Mouse (Mus musculus) gastrocnemius, adult 18-20 months (tissue): ENCODE data around the gene Uggt1. TPM values are rescaled to one million over a fixed set of nuclear protein-coding genes. Genes with fewer than 3 reads are reported as not detected.

Source experiments
- DNase-seq: peaks from one replicate; pipeline ENCODE4 v3.0.0; 2021; ENCODE audit warnings: low spot score
- total RNA-seq, 2 experiments: library from RNA; stranded (reverse); gene quantifications; 2 replicates each; pipeline ENCODE4 v1.2.3; 2021

Gene Uggt1
- total RNA-seq, 2 experiments from 2014 or later, result 28.1 to 29.3 TPM

DNA sequence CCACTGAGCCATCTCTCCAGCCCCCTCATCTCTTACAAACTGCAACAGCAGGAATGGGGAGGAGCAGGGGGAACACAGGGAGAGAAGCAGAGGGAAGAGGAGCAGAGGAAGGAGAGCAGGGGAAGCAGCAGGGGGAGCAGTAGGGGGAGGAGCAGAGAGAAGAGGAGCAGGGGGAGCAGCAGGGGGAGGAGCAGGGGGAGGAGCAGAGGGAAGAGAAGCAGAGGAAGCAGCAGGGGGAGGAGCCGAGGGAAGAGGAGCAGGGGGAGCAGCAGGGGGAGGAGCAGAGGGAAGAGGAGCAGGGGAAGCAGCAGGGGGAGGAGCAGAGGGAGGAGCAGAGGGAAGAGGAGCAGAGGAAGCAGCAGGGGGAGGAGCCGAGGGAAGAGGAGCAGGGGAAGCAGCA lies 14.1 kb upstream of the Uggt1 start:
- DNase-seq, result no peak

DNA sequence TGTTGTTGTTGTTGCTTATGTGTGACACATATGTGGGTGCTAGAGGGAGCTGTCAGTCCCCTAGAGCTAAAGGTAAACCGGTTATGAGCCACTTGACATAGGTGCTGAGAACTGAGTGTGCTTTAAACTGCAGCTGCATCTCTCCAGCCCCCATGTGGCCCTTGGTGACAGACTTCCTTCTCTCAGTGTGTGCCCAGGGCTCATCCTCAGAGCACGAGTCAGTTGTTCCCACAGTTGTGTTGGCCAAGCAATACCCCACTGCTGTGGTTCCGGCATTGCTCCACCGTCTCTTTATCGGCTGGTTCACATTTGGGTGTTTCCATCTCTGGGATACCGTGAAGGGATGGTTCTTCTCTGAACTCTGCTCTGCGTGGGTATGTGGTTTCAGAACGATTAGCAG lies 12.8 kb upstream of the Uggt1 start:
- no peak for DNase-seq

DNA sequence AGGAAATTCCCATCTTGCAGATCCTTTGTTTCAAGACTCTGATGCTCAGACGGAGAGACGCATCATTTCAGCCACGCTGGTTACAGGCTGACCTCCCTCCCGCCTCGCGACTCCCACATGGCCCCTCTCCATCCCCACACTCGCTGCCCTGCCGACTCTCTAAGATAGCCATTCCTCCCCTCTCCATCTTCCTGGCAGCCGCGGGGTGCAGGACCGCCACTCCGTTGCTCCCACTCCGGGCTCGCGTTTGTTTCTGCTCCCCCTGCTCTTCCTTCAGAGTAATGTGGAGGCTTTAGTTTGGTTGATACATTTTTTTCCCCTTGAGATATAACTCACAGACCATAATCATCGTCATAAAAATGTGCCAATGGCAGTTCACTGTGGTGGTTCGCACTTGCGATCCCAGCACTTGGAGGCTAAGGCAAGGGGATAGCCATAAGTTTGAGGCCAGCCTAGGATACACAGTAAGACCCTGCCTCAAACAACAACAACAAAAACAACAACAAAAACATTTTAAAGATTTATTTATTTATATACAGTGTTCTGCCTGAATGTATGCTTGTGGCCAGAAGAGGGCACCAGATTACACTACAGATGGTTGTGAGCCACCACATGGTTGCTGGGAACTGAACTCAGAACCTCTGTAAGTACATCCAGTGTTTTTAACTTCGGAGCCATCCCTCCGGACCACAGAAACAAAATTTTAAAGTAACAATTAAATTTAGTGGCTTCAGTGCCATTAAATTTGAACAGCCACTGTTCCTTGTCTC lies 11.5 kb upstream of the Uggt1 start:
- DNase-seq, result no peak

DNA sequence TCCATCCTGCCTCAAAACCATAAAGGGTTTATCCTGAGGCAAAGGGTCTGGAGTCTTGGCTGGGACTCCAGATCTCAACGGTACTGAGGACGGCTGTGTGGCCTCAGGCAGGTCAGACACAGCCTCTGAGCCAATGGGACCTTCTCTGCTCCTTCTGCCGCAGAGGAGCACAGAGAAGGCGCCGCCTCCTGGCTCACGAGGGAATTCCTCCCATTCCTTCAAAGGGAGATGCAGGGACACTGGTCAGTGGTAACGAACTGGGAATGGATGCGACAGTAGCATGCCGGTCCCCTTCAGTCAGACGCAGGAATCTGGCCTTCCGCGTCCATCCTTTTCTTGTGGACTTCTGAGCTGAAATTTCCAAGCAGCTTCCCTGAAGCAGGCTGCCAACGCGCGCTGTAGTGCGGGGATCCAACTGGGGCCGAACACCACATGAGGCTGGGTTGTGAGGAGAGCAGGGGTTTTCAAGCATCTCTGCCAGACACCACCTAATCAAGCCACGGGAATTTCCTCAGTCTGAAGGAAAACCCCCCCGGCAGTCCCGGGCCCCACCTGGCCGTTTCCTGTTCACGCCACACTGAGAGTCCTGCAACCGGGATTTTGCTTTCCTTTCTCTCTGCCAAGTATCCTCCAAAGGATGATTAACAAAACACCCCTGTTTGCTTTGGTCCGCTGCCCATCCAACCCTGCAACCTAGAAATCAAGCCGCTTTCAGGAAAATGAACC lies 10.3 kb upstream of the Uggt1 start:
- DNase-seq, result no peak

DNA sequence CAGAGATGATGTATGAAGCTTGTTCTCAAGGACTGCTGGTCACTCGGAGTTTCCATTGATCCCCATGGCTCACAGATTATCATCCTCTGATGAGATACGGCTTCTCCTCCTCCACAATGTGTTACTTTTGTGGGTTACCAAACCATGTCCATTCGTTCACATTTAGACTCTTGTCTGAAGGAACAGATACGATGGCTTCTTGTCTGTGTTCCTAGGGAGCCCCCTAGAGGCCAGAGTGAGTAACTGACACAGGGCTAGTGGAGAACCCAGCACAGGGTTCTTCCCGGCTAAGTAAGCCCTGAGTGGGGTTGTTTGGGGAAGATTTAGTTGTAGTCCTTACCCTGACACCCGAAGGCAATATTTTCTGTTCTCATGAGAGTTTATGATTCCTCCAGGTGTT lies 8.3 kb upstream of the Uggt1 start:
- peak; percentile 79 for DNase-seq

DNA sequence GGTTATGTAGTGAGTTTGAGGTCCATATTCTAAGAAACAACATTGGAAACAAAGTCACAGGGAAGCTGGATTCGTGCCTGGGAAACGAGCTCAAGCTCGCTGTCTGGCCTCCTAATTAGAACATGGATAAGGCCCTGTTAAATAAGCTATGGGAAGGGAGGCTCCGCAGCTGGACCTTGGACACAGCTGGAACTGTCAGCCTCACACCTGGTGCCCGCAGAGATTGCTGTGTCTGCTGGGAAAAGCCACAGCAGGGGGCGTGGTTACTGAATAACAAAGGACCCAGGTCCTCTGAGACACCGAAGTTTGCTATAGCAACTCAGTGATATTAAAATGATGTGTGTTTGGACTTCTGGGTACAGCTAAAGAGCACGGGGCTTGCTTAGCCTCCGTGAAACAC lies 6.9 kb upstream of the Uggt1 start:
- no peak for DNase-seq

DNA sequence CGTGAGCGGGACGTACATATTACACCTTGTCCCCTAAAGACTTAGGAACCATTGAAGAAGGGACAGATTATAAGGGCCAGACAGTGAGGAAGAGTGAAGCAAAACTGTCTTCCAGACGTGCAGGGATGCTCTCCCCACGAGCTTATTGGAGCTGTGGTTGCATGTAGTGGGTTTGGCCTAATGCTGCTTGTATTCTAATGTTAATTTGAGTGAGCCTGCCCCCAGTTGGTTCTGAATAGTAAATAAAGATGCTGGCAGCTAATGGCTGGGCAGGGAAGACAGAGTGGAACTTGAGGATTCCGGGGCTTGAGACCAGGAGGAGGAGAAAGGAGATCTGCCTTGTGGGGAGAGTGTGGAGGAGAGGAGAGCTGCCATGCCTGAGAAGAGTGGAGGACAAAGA lies 2.2 kb upstream of the Uggt1 start:
- DNase-seq, result no peak

DNA sequence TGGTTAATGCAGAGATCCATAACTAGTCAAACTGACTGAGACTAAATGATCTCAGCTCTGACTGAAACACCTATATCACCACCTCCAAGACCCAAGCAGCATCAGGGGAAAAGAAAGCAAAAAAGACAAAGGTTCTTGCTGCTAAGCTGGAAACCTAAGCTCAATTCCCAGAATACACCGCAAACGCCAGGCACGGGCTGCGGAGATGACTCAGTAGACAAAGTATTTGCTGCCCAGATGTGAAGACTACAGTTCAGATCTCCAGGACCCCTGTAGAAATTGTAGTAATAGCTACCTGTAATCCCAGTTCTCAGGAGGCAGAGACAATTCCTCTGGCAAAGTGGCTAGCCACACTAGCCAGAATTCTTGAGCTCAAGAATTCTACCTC lies 302 bp upstream of the Uggt1 start:
- DNase-seq, result no peak

DNA sequence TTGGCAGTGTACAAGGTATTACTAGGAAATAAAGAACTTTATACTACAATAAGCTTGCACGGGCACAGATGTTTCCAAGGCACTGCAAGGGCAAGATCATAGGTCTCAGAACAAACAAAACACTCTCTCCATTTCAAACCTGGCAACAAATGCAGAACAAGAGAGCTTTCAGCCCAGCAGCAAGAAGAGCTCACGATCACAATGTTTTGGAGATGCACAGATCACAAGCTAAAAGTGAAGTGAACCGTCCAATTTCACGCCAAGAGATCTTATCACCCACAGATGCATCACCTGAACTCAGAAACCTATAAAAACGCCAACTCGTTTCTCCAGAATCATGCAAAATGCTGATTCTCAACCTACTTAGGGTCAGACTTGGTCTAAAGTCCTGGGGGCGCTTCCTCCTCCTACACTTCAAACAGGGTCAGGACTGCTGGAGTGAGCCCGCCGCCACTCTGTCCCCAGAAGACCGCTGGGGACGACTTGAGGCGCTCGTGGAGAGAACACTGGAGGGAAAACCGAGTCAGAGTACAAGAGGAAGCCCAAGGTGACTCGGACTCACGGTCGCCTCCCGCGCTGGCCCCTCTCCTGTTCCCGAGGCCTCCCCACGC lies 968 bp downstream of the Uggt1 start:
- DNase-seq, result no peak

DNA sequence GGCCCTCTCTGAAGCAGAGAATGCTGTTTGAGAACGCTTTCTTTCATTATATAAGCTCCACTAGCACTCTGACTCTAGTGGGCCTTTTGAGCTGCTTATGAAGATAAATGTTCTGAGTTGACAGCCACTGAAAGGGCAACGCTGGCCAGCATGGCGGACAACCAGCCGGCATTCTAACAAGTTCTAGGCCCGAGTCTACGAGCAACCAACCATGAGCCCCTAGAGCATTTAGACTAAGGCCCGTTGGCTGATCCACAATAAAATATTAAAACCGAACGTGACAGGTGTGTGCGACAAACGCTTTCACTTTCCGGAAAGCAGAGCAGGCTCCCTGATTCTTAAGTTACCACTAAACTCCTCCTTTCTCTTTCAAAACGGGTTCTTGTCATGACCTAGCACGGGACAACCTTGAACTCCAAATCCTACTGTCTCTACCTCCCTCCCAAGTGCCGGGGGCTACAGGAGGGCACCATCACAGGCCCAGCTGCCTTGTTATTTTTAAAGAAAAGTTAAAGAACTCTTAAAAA lies 2.6 kb downstream of the Uggt1 start:
- DNase-seq, result no peak

DNA sequence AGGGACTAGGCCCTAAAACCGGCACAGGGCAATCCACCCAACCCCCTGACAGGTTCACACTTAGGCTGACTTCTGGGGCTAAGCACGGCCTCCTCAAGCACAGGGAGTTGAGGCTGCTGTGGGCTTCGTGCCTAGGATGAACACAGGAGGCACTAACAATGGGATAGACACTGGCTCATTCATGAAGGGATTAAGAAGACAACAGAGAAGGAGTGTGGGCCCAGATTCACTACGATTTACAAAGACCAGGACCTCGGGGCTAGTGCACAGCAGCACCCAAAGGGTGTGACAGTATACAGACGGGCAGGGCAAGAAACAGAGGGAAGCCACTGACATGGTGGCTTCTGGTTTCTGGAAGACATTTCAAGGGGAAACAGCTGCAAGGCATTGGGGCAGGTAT lies 4.3 kb downstream of the Uggt1 start:
- DNase-seq, result no peak

DNA sequence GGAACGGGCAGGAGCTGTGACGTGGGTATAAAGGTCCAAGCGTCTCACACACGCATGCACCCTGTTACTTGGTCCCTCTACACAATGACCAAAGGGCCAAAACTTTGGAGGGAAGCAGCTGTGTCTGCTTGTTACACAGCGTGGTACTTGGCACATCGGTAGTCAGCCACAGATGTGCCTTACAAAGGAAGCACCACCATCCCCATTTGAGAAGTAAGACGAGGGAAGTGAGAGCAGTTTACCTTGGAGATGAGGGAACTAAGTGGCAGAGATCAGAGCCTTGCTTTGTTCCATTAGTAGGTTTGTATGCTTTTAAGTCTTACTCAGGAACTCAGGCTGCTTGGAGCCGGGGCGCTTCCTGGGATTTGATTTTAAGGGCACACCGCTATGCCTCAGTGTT lies 5.1 kb downstream of the Uggt1 start:
- DNase-seq, result no peak

DNA sequence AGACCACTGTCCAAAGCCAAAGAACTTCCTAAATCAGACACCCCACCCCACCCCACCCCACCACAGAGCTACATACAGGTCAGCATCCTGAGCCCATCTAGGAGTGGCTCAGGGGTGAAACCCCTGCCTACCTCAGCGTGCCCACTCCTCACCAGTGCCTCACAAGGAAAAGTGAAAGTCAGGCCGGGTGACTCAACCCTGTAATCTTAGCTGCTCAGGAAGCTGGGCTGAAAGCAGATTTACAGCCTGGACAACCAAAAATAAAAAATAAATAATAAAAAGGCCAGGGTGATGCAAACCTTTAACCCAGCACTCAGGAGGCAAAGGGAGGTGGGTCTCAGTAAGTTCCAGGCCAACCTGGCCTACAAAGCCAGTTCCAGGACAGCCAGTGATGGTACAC lies 8.7 kb downstream of the Uggt1 start:
- no peak for DNase-seq

DNA sequence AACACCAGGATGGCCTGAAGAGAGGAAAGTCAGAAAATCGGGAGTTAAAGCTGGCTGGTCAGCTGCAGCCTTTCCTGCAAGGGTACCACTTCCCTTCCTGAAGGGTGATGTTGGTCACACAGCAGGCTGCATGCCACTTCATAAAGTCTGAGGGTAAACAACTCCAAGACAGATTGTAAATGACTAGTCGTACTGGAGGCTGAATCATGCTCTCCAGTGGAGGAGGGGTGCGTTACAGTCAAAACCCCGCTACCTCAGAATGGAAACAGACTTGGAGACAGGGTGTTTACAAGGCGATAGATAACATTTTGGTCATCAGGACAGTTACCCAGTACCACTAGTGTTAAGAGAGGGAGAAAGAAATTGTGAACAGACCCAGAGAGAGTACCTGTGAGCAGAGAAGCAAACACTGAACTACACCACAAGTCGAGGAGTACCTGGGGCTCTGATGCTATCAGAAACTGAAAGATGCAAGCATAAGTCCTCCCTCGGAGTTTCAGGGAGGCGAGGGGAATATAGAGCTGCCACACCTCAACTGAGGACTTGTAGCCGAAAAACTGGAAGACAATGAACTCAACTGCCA lies 9.4 kb downstream of the Uggt1 start:
- DNase-seq, result no peak

DNA sequence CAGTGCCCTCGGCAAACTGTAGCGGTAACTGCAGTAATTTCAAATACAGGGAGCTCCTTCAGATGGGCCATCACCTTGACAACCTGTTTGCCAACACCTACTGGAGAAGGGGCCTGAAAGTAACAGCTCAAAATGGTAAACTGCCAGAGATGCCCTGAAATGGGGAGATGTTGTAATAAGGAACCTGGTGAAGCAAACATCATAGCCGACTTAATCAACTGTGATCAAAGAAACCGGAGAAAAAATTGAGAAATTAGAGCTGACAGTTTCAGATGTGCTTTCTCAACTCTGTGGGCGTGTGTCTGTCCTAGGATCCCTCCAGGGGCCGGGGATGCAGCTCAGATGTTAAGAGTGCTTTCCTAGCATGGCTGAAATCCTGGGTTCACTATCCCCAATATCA lies 11.3 kb downstream of the Uggt1 start:
- DNase-seq, result no peak

DNA sequence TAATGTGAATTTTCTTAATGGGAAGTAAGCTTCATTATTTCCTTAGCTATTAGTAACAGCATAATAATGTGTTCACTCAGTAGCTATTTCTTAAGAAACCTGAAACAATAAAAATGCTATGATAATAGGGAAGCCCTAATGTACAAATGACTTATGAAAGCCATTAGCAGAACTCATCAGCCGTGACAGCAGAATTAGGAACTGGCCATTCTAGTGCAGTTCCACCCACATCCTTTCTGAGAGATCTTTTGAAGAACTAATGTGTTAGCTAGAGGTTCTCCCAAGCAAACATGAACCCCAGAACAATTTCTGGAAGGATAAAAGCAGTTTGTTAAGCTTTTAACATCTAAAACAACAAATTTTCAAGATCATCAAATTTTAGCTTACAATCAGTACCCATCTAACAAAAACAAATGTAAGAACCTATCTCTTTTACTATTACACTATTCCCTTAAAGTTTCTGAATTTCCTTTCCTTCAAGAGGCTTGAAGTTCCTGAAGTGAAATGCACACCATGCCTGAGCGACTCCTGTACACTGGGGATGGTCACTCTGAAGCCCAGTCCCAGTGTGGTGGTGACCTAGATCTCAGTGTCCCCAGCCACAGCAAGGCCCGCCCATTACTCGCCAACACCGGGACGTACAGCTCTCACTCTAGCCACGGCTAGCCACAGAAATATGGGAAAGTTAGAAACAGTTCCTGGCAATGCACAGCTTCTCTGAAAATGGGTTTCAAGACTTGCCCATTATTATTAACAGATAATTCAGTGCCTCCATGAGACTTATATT lies 13.4 kb downstream of the Uggt1 start:
- peak; percentile 55 for DNase-seq

DNA sequence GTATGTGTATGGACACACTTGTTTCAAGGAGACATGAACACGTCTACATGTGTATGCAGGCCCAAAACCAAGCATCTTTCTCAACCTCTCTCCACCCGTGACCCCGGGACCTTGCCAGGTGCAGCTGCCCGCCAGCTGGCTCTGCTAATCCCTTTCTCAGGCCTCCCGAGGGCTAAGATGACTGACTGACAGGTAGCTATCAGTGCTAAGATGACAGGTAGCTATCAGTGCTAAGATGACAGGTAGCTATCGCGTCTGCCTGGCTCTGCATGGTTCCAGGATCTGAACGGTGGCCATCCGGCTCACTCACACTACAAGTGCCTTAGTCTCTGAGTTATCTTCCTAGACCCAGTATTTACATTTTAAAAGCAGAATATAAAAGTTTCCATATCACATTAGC lies 16.1 kb downstream of the Uggt1 start:
- no peak for DNase-seq

DNA sequence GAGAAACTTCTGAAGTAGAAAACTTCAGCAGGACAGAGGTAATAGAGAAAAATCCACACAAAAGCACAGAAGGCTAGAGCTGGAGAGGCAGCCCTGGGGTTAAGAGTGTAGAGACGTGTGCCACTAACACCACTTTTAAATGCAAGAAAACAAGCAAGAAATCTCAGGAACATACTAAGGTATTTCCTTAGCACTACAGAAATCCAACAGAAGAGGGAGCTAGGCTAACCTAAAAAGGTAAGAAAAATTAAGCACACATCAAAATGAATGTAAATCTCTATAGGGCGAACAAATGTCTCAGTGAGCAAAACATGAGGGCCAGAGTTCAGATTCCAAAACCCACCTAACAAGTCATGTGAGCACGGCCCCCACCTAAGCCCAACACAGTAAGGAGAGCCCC lies 19.9 kb downstream of the Uggt1 start:
- DNase-seq, result no peak

DNA sequence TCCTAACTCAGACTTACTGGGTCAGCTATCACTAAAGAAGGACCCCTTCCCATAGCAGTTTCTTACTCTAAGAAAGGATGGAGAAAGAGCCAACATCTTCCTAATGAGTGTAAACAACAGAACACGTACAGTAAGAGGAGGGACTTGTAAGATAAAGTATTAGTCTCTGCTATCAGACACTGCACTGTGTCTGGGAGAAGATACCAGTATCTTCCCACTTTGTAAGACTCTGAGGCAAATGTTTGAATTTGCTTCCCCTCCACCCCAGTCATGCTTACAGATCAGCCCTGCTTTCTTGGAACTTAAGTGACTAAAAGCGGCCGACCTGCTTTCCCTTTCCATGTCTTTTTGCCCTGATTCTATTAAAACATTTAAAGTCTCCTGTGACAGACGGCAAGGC lies 30.2 kb downstream of the Uggt1 start:
- DNase-seq, result no peak

DNA sequence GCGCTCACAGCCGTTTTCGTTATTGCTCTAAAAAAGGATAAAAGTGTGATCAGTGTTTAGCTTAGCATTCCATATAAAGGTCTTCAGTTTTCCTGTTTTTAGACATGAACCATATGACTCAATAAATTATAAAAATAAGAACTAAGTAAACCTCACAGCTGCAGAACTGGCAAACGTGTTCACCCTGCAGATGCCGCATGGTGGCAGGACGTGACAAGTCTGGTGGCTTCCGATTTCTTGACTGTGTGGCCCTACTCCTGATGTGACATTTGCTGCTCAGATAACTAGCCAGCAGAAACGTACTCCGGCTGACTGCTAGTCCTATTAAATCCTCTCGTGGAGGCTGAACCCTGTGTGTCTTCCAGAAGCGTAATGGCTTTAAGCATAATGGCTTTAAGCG lies 42.8 kb downstream of the Uggt1 start:
- no peak for DNase-seq

DNA sequence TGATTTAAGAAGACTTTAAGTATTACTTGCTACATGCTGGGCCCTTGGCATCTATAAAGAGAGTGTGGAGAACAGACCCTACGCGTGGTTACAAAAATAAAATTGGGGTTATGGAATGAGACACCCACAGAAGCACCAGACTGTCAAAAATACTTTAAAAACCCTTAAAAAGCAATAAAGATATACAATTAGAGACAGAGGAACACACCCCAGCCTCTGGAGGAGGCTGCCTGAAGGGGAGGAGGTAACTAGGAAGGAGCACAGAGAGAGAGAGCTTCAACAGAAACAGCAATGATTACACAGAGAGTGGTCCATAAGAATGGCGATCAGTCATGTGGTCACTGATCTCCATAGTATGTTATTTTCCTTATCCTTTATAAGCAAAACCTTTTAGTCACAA lies 50.0 kb downstream of the Uggt1 start:
- DNase-seq, result no peak

DNA sequence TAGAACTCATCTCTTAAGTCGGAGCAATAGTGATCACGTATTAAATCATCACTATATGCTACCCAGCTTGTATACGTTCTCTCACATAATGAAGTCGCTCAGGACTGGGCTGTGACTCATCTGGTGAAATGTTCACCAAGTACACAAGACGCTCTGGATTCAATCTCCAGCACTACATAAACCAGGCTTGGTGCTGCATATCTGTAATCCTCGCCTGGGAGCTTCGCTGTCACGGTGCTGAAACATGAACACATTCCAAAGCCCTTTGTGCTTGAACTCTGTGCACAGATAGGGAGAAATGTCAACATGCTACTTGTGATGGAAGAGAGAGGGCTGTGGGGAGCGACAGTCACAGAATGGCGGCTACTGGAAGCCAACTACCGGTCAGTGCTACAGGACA lies 52.6 kb downstream of the Uggt1 start:
- DNase-seq, result no peak
